Mouse (Mus musculus): ENCODE data around the gene Itga3.

Itga3 gene

GRCm38 (mm10) chr11:95076536-95077111 lies at the start of gene Itga3:
TSS of gene Itga3 (minus strand) at chr11:95076801.
- no peak for TF ChIP-seq GATA4 (IDR thresholded peaks at IDR 0.05; ENCODE audit: insufficient replicate concordance, low read length)

- TF ChIP-seq GATA4 (IDR thresholded peaks at IDR 0.05; ENCODE audit: insufficient replicate concordance, low read length) = no peak
Observed at GRCm38 (mm10) chr11:95125366-95125948, 48.9 kb upstream of the Itga3 start.

GRCm38 (mm10) chr11:95122100-95122489 lies 45.5 kb upstream of the Itga3 start:
- no peak for TF ChIP-seq GATA4 (IDR thresholded peaks at IDR 0.05; ENCODE audit: insufficient replicate concordance, low read length)

DNA sequence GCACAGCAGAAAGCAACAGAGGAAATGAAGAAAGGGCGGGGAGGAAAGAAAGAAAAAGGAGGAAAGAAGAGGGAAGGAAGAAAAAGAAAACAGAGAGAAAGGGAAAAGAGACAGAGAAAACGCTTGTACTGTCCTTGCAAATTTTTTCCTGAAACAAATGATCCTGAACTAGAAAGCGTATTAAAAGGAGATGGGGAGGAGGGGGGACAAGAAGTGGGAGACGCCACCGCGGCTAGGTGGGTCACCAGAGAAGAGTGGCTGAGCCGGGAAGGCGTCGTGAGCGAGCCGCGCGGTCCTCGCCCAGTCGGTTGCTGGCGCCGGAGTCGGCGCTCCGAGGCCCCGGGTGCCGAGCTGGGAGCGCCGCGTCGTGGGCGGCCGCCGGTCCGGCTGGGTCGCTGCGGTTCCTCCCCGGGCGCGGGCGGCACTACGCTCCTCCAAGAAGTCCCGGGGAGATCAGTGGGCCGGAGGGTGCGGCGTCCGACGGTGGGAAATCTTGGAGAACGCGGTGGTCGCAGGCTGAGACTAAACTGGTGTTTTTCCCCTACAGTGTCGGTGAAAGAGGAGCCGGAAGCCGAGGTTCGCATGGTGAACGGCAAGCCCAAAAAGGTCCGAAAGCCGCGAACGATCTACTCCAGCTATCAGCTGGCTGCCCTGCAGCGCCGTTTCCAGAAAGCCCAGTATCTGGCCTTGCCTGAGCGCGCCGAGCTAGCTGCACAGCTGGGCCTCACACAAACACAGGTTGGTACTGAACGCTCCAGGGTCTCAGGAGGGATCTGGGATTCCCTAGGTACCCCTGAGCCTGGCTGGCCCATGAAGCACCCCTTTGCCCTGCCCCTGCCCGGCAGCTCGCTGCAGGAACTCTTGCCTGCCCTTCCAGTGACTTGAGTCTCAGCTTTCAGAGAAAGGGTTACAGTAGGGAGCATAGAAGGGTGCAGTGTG lies 44.8 kb upstream of the Itga3 start:
- TF ChIP-seq GATA4 (IDR thresholded peaks at IDR 0.05; ENCODE audit: insufficient replicate concordance, low read length) = no peak

GRCm38 (mm10) chr11:95120633-95121020 lies 44.0 kb upstream of the Itga3 start:
- TF ChIP-seq GATA4 (IDR thresholded peaks at IDR 0.05; ENCODE audit: insufficient replicate concordance, low read length) = no peak

- TF ChIP-seq GATA4 (IDR thresholded peaks at IDR 0.05; ENCODE audit: insufficient replicate concordance, low read length) = no peak
Observed at GRCm38 (mm10) chr11:95119990-95120632, 43.5 kb upstream of the Itga3 start, which contains the start of gene Dlx3. TSS of gene Dlx3 (plus strand) at chr11:95120119.

- no peak for TF ChIP-seq GATA4 (IDR thresholded peaks at IDR 0.05; ENCODE audit: insufficient replicate concordance, low read length)
Observed at GRCm38 (mm10) chr11:95118505-95118904, 41.9 kb upstream of the Itga3 start.

DNA sequence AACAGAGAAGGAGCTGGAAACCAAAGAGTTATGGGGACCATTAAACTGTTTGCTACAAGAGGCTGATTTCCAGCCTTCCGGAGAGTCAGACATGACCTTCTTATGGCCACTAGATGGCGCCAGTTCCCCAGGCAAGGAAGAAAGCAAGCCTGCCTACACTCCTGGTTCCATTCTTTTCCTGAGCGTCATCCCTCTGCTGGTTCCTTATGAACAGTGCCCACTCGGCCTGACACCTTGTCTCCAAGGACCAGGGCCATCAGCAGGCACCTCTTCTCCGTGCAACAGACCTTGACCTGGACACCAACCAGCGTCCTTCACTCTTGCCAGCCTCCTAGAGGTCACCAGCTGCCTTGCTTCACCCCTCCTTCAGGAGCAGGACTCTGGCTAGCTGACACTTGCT lies 40.4 kb upstream of the Itga3 start:
- TF ChIP-seq GATA4 (IDR thresholded peaks at IDR 0.05; ENCODE audit: insufficient replicate concordance, low read length) = no peak

DNA sequence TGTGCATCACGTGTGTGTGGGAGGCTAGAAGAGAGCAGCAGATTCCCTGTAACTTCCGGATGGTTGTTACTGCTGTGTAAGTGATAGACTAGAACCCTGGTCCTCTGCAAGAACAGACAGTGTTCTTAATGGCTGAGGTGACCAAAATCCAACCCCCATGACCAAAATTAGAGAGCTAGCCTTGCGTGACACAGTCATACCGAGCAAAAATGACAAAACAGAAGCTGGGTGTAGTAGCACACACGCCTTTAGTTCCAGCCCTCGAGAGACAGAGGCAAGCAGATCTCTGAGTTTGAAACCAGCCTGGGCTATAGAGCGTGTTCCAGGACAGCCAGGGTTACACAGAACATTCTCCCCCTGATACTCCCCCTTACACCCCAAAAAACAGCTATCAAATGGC lies 33.5 kb upstream of the Itga3 start:
- no peak for TF ChIP-seq GATA4 (IDR thresholded peaks at IDR 0.05; ENCODE audit: insufficient replicate concordance, low read length)

DNA sequence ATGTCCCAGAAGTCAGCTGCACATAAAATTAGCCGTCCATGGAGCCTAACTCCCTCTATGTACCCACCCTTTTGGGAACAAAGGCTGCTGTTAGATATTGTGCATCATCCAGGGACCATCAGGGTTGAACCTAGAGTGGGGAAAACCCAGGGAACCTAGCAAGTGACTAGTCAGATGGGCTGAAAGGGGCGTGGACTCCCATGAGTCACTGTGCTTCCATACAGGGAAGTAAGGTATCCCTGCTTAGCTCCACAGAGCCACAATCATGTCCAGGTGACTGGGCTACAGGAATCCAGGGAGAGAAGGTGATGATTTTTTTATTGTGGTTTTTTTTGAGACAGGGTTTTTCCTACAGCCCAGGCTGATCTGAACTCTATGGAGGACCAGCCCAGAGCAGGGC lies 32.4 kb upstream of the Itga3 start:
- no peak for TF ChIP-seq GATA4 (IDR thresholded peaks at IDR 0.05; ENCODE audit: insufficient replicate concordance, low read length)

DNA sequence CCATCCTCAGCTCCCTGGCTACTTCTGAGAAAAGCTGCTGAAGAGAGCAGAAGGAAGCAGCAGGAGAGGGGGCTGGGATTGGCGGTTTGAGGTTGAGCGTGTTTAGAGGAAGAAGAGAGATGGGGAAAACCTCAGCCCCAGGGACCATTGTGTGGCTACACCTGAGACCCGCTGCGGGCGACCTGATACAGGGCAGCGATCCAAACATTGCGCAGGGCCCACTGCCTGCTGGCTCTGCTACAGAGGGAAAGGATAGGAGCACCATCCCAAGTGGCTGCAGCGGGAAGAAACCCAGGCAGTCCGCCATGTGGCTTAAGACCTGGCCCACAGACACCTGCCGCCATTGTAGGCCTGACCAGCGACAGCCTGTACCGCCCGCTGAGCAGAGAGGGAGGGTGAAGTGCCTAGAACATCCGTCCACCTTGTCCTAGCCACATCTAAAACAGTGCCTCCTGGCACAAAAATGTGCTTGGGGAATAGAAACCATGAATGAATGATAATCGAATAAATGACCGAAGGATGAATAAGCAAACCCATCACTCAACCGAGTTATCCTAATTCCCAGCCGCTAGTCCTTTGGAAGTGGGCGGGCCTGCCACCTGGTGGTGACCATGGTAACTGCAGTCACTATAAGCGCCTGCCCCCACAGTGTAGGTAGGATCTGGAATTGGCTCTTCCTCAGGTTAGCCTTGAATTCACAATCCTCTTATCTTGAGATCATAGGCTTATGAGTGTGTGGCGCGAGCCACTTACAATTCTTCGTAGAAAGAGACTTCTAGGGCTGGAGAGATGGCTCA lies 30.0 kb upstream of the Itga3 start:
- no peak for TF ChIP-seq GATA4 (IDR thresholded peaks at IDR 0.05; ENCODE audit: insufficient replicate concordance, low read length)

DNA sequence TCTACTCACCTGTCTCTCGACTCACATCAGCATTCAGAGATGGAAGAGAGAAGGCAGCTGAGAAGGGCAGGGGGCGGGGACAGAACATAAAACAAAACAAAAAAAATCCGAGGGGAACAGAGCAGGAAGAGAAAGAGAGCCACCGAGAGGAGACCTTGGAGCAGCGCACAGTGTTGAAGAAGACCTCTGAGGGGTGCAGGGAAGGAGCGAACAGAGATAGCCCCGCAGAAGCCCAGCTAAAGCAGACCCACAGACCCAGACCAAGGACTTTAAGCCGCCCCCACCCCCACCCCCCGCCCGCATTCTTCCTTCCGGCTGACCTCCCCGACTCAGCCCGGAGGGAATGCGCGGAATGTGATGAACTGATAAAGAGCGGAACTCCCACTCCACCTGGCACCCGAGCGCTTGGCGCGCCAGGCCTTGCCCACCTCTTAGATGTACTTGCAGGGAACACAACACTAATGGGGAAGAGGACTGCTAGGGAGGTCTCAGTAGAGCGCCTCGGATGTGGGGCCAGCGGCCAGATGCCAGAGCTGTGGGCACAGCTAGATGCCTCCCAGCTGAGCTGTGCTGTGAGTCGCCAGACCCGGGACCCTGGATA lies 28.8 kb upstream of the Itga3 start:
- TF ChIP-seq GATA4 (IDR thresholded peaks at IDR 0.05; ENCODE audit: insufficient replicate concordance, low read length) = no peak

- TF ChIP-seq GATA4 (IDR thresholded peaks at IDR 0.05; ENCODE audit: insufficient replicate concordance, low read length) = peak; percentile 76; the same call in 1 of the 2 replicates
Observed at GRCm38 (mm10) chr11:95104266-95104665, 27.7 kb upstream of the Itga3 start.

GRCm38 (mm10) chr11:95102161-95102904 lies 25.7 kb upstream of the Itga3 start:
- no peak for TF ChIP-seq GATA4 (IDR thresholded peaks at IDR 0.05; ENCODE audit: insufficient replicate concordance, low read length)

Data from liver, adult (tissue).